Mouse (Mus musculus) c-Kit-positive CD71-positive TER-119-negative erythroid progenitor cells, embryonic 14.5 days (primary cell): ENCODE results near the gene Atf2.
A peak's percentile ranks its signal among the peaks of the same experiment; 100 is the strongest.
"Not testable (repeated sequence)": the region's sequence is repeated elsewhere in the genome, so short reads cannot be mapped to it uniquely, and the experiment has no call there.

ENCODE experiments used
- DNase-seq: peaks from one replicate; pipeline ENCODE4 v3.0.0-alpha.2; 2013; ENCODE audit warnings: low read depth

Gene Atf2

GRCm38 (mm10) chr2:73892464-73893296 is at the start of gene Atf2:
Gene Atf2, minus strand, starts transcription at chr2:73892639.
- DNase-seq = peak; percentile 99

DNA sequence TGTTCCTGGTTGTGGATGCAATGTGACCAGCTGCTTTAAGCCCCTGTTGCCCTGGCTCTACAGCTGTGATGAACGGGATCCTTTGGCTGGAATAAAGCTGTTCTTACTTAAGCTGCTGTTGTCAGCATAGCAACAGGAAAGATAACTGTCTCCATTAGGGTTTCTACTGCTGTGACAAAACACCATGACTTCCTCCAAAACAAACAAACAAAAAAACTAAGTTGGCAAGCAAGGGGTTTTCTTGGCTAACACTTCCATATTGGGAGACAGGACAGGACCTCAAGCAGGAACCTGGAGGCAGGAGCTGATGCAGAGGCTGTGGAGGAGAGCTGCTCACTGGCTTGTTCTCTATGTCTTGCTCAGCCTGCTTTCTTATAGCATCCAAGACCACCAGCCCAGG is 48.8 kb upstream of the Atf2 start:
- no peak for DNase-seq

- DNase-seq = no peak
Observed at GRCm38 (mm10) chr2:73940471-73940870, 48.0 kb upstream of the Atf2 start.

DNA sequence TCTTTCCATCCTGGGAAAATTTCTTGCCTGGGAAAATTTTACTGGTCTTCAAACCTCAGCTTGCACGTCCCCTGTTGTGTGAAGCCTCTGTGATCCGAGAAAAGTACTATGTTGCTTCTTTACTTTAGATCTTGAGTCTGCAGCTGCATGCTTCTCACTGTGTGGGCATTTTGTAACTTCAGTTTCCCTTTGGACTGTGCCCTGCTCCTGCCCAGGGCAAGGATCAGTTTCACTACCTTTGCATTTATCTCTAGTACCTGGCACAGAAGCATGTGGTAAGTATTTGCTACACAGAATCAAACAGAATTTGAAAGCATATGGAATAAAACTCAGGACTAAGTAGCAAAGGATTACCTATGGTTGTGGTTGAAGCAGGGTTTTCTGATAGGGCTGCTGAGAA is 46.5 kb upstream of the Atf2 start:
- DNase-seq = no peak

DNA sequence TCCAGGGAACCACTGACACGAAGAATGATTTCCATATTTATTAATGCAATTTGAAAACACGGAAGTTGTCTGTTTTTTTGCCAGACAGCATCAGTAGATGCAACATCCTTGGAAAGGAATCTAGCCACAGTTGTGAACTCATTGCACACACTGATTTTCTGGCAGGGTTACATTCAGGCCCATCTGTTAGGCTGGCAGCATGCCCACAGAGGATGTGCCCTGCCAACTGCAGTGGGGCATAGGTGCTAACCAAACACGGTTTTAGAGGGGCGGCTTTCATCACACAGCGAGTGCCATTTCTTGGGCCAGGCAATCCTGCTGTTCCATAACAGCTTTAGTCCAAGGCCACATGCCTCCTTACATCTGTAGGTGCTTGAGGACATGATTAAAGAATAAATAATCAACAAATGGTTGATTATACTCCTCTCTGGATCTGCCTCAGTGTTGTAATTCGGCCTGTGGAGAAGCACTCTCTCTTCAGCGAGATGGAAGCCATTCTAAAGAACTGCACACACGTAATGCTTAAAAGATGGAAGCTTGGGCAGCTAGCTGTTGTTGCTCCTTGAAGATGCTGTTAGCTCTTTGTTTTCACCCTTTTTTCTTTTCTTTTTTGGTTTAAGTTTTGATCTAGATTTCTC is 40.4 kb upstream of the Atf2 start:
- no peak for DNase-seq

- DNase-seq = no peak
Observed at GRCm38 (mm10) chr2:73927711-73928110, 35.3 kb upstream of the Atf2 start.

GRCm38 (mm10) chr2:73925539-73925938 is 33.1 kb upstream of the Atf2 start:
- DNase-seq = no peak

GRCm38 (mm10) chr2:73925089-73925488 is 32.6 kb upstream of the Atf2 start:
- DNase-seq = no peak

GRCm38 (mm10) chr2:73919642-73920041 is 27.2 kb upstream of the Atf2 start:
- no peak for DNase-seq

DNA sequence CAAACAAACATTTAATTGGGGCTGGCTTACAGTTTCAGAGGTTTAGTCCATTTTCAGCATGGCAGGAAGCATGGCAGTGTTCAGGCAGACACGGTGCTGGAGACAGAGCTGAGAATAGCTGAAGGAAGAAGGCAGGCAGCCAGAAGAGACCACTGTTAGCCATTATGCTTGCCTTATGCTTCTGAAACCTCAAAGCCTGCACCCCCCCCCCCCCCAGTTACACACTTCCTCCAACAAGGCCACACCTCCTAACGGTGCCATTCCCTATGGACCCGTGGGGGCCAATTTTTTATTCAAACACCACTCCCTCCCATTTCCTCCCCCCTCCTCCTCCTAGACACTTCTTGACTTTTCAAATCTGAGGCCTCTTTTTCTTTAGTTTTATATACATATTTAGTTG is 19.8 kb upstream of the Atf2 start:
- no peak for DNase-seq

DNA sequence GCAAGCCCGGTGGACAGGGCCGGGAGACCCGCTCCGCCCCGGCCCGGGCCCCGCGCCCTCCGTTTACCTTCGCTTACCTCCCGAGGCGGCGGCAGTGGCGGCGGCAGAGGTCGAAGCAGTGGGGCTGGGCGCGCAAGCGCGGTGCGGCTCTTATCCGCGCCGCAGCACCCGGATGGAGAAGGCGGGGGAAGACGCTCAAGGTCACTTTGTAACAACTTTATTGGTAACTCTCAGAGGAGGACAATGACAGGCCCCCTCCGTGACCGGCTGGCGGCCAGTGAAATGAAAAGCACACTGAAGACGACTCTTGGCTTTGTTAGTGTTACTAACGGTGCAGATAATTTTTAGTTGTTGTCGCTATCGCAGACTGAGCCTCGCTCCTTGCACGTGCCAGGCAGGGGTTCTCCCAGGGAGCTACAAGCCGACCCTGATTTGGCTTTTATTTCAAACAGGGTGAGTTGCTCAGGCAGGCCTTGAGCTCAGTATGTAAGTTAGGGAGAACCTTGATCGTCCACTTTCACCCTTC is 18.8 kb upstream of the Atf2 start, which contains the start of gene Atp5g3:
Gene Atp5g3 (minus strand): TSS at position 152 of the 526 bp plus-strand sequence.
- DNase-seq = peak; percentile 83

DNA sequence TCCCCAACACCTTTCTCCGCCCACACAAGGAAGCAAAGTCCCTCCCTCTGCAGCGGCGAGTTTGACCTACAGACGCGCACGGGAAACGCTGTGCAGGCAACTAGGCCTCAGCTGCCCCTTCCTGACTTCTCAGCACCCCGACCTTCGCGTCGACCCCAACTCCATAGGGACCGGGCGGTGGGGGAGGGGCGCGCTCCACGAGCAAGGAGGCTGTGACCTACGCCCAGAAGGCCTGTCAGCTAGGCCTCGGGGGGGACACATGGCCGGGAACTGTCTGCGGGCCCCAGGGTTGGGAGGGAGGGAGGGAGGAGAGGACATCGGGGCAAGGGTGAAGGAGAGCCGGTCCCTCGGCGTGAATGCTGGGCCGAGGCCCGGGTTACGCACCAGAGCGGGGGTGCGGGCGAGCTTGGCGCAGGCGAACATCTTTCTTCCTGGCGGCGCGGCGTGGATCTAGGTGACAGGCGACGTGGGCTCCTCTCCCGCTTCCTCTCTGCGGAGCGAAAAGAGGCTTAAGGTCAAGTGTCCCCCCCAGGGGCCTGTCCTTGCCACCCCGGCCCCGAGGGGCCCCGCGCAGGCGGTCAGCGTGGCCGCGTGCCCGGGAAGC is 18.2 kb upstream of the Atf2 start:
- DNase-seq = no peak

DNA sequence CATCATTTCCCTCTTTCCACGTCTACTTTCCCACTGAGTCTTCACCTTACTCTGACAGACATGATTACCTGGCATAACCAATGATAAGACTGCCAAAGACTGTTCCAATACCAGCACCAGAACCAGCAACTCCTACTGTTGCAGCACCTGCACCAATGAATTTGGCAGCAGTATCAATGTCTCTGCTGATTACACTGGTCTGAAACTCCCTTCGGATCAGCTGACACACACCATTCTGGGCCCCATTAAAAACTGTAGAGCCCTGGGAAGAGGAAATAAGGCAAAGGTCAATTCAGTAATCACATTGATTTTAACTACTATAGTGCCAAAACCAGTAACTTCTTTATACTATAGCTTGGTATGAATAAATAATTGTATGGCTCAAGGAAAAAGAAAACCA is 16.7 kb upstream of the Atf2 start:
- DNase-seq = no peak

GRCm38 (mm10) chr2:73904679-73905078 is 12.2 kb upstream of the Atf2 start:
- DNase-seq = not testable (repeated sequence)

GRCm38 (mm10) chr2:73903536-73903935 is 11.1 kb upstream of the Atf2 start:
- no peak for DNase-seq

DNA sequence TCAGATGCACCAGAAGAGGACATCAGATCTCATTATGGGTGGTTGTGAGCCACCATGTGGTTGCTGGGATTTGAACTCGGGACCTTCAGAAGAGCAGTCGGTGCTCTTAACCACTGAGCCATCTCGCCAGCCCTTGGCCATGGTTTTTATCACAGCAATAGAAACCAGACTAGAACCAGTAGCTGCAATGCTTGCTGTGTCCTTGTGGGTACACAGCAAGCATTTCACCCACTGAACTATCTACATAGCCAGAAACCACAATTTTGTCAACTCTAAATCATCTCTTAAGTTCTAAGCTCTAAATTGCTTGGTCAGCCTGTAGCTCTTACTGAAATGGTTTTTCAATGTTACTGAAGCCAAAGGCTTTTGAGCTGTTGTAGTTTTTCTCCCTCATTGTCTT is 9.9 kb upstream of the Atf2 start:
- not testable (repeated sequence) for DNase-seq

DNA sequence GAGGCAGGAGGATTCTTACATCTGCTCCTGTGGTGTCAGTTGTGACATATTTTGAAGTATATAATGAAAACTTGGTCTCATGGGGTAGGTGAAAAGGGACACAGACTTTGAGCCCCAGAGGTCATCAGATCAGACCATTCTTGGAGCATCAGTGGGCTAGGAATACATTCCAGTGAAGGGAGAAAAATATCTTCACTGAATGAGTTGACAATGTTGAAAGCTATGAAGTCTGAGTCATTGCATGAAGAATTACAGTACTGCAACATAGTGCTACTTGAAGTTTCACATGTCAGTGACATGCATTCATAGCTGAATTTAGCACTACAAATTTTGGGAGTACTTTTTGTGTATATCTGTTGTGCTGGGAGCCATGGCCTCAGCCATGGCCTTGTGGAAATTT is 8.7 kb upstream of the Atf2 start:
- DNase-seq = no peak

DNA sequence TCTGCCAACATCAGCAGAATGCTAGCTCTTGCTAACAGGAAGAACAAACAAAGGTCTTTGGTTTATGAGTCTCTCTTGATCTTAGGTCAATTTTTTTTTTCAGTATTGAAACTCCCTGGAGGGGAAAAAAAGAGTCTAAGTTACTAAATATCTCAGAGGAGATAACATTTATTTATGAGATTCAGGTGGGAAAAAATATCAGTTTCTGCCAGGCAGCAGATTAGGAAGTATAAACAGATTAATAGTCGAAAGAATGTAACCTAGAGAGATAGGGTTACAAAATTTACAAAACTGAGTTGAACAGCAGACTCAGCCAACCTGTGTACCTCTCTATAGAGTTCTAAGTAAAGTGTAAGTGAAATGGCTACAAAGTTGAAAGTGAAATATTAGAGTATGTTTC is 7.9 kb upstream of the Atf2 start:
- no peak for DNase-seq

GRCm38 (mm10) chr2:73896919-73897318 is 4.5 kb upstream of the Atf2 start:
- DNase-seq = not testable (repeated sequence)

- DNase-seq = no peak
Observed at GRCm38 (mm10) chr2:73893473-73894270, 1.2 kb upstream of the Atf2 start.

DNA sequence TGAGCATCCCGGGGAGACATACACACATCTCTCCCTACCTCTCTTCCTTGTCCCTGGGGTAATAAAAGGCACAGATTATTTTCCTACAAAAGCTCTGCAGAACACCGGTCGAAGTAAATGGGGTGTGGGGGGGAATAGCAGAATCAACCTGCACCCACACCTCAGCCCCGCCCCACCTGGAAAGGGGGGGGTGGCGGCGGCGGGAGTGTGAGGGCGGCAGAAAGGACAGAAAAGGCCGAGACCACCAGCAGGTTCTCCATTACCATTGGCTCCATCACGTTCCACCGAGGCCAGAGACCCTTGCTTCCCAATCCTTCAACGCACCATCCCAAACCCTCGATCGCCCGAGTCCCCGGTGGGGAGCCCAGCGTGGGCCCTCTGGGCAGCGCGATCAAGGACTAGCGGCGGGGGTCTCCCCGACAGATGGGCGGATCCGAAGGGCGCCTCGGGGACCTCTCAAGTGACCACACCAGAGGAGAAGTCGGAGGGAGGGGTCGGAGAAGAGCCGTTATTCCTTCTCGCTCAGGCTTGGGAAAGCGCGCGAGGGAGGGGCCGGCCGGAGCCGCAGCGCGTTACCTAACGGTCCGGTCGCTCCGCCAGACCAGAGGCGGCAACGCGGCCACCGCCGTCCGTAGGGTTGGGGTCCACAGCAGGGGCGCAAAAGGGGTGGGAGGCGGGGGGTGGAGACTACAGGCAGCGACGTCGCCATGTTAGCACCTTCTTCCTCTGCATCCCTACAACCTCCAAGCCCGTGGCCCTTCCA is 557 bp downstream of the Atf2 start:
- no peak for DNase-seq
